Mouse (Mus musculus) G1E (cell line): ENCODE data around the gene Alox5ap.

Experiments used
- CTCF ChIP-seq: IDR thresholded peaks from 2 replicates; pipeline ENCODE4 v1.5.1; 2012; ENCODE audit warnings: low read depth, low read length, inconsistent platforms, mixed read lengths
- GATA1 ChIP-seq: IDR thresholded peaks from 2 replicates; pipeline ENCODE4 v1.6.1; 2012; ENCODE audit warnings: borderline replicate concordance, low read length, inconsistent platforms, mixed read lengths
- GATA2 ChIP-seq: IDR thresholded peaks from 2 replicates; pipeline ENCODE4 v1.6.1; 2012; ENCODE audit warnings: low read depth, low read length, inconsistent platforms, borderline replicate concordance
- POLR2AphosphoS5 ChIP-seq: IDR thresholded peaks from 2 replicates; pipeline ENCODE4 v1.6.1; 2012; ENCODE audit warnings: low read depth, low read length, inconsistent platforms; ENCODE audit not compliant: insufficient replicate concordance
- TAL1 ChIP-seq: conservative IDR thresholded peaks from 2 replicates; pipeline ENCODE4 v1.6.1; 2012; ENCODE audit warnings: low read depth, low read length, inconsistent platforms, mixed read lengths

GRCm38 (mm10) chr5:149322938-149323553 is 58.5 kb downstream of the Alox5ap start:
- TF ChIP-seq CTCF (no peak), GATA1 (no peak), TAL1 (no peak), POLR2AphosphoS5 (no peak), GATA2 (no peak)
